Mouse (Mus musculus) spleen, postnatal 36 days (tissue): Measurements from ENCODE around the gene Apol6.

Experiments
- DNase-seq, 2 experiments: peaks; one replicate each; pipeline ENCODE4 v3.0.0; 2022; ENCODE audit warnings: low spot score in 2 of 2, mixed read lengths in 1 of 2

The Apol6 gene

GRCm38 (mm10) chr15:77044597-77045320, at the start of gene Apol6:
TSS of gene Apol6 (plus strand) at chr15:77044729.
- no peak for DNase-seq

- no peak for DNase-seq
Measured at GRCm38 (mm10) chr15:76998048-76998447, 46.5 kb upstream of the Apol6 start.

- DNase-seq: no peak
Measured at GRCm38 (mm10) chr15:76998878-76999588, 45.5 kb upstream of the Apol6 start.

GRCm38 (mm10) chr15:77003173-77003867, 41.2 kb upstream of the Apol6 start:
- DNase-seq: no peak

GRCm38 (mm10) chr15:77003868-77004215, 40.7 kb upstream of the Apol6 start:
- DNase-seq: no peak

GRCm38 (mm10) chr15:77008851-77009250, 35.7 kb upstream of the Apol6 start:
- DNase-seq: no peak

- DNase-seq: no peak
Measured at GRCm38 (mm10) chr15:77013753-77014241, 30.7 kb upstream of the Apol6 start.

- DNase-seq: no peak
Measured at GRCm38 (mm10) chr15:77014431-77014830, 30.1 kb upstream of the Apol6 start.

GRCm38 (mm10) chr15:77014985-77015384, 29.5 kb upstream of the Apol6 start:
- no peak for DNase-seq

- DNase-seq: no peak
Measured at GRCm38 (mm10) chr15:77016509-77016908, 28.0 kb upstream of the Apol6 start.

GRCm38 (mm10) chr15:77017897-77018296, 26.6 kb upstream of the Apol6 start:
- no peak for DNase-seq

- DNase-seq: no peak
Measured at GRCm38 (mm10) chr15:77018740-77019340, 25.7 kb upstream of the Apol6 start.

- DNase-seq: no peak
Measured at GRCm38 (mm10) chr15:77019533-77019932, 25.0 kb upstream of the Apol6 start.

- DNase-seq: no peak
Measured at GRCm38 (mm10) chr15:77020136-77020535, 24.4 kb upstream of the Apol6 start.

GRCm38 (mm10) chr15:77021056-77021455, 23.5 kb upstream of the Apol6 start:
- DNase-seq: no peak

GRCm38 (mm10) chr15:77021851-77022250, 22.7 kb upstream of the Apol6 start:
- no peak for DNase-seq

GRCm38 (mm10) chr15:77022401-77022957, 22.1 kb upstream of the Apol6 start:
- no peak for DNase-seq

GRCm38 (mm10) chr15:77025884-77026583, 18.5 kb upstream of the Apol6 start:
- DNase-seq: no peak

- no peak for DNase-seq
Measured at GRCm38 (mm10) chr15:77027117-77027516, 17.4 kb upstream of the Apol6 start.

GRCm38 (mm10) chr15:77027675-77028074, 16.9 kb upstream of the Apol6 start:
- no peak for DNase-seq

GRCm38 (mm10) chr15:77029331-77029991, 15.1 kb upstream of the Apol6 start:
- DNase-seq: no peak
